Mouse (Mus musculus) effector memory CD4-positive, alpha-beta T cell, adult 5 months (primary cell): ENCODE results near the gene Izumo2. TPM values are rescaled to one million over a fixed set of nuclear protein-coding genes. Genes with fewer than 3 reads are reported as not detected.

Experiments
- polyA plus RNA-seq: library from polyadenylated mRNA; unstranded; fragments of 100-300 nt; shearing (Covaris generic); gene quantifications from one replicate; pipeline ENCODE4 v1.2.1, GENCODE M21; 2017

The Izumo2 gene
- polyA plus RNA-seq, result not detected

GRCm38 (mm10) chr7:44708574-44708973 lies at the start of gene Izumo2:
Izumo2 (plus strand) TSS chr7:44708742.

GRCm38 (mm10) chr7:44670803-44671202 lies 37.7 kb upstream of the Izumo2 start, which contains the start of gene Myh14:
Myh14 (minus strand) TSS chr7:44670843.

GRCm38 (mm10) chr7:44748101-44749044 lies 39.8 kb downstream of the Izumo2 start, which contains the start of gene Vrk3:
Vrk3 (plus strand) TSS chr7:44748413.

GRCm38 (mm10) chr7:44750950-44751349 lies 42.4 kb downstream of the Izumo2 start, which contains the start of gene Zfp473:
Zfp473 (minus strand) TSS chr7:44751050.

Other genes with a start within 250 kb of the Izumo2 start
- gene Aspdh, start 243.4 kb upstream of the Izumo2 start, polyA plus RNA-seq, result not detected
- gene Josd2, start 240.8 kb upstream of the Izumo2 start, polyA plus RNA-seq, result 71.6 TPM
- 178 TPM for gene Emc10, start 212.2 kb upstream of the Izumo2 start, polyA plus RNA-seq
- 1.00 TPM for gene Fam71e1, start 212.2 kb upstream of the Izumo2 start, polyA plus RNA-seq
- not detected for gene Mybpc2, start 184.1 kb upstream of the Izumo2 start, polyA plus RNA-seq
- gene Spib, start 176.7 kb upstream of the Izumo2 start, polyA plus RNA-seq, result 0.17 TPM
- 42.7 TPM for gene Pold1, start 159.9 kb upstream of the Izumo2 start, polyA plus RNA-seq
- gene Nr1h2, start 154.8 kb upstream of the Izumo2 start, polyA plus RNA-seq, result 201 TPM
- 0.76 TPM for gene Napsa, start 136.4 kb upstream of the Izumo2 start, polyA plus RNA-seq
- gene Kcnc3, start 118.1 kb upstream of the Izumo2 start, polyA plus RNA-seq, result 0.36 TPM
- gene Myh14, start 37.9 kb upstream of the Izumo2 start, polyA plus RNA-seq, result not detected
- 80.0 TPM for gene Vrk3, start 39.7 kb downstream of the Izumo2 start, polyA plus RNA-seq
- gene Zfp473, start 42.3 kb downstream of the Izumo2 start, polyA plus RNA-seq, result 0.51 TPM
- gene Nup62, start 107.3 kb downstream of the Izumo2 start, polyA plus RNA-seq, result 32.1 TPM
- 0.36 TPM for gene Il4i1, start 107.6 kb downstream of the Izumo2 start, polyA plus RNA-seq
- 0.29 TPM for gene Atf5, start 107.9 kb downstream of the Izumo2 start, polyA plus RNA-seq
- gene Akt1s1, start 140.2 kb downstream of the Izumo2 start, polyA plus RNA-seq, result 20.9 TPM
- gene Tbc1d17, start 140.3 kb downstream of the Izumo2 start, polyA plus RNA-seq, result 79.9 TPM
- gene Pnkp, start 148.4 kb downstream of the Izumo2 start, polyA plus RNA-seq, result 49.2 TPM
- gene Ptov1, start 161.0 kb downstream of the Izumo2 start, polyA plus RNA-seq, result 33.5 TPM
- gene Med25, start 184.0 kb downstream of the Izumo2 start, polyA plus RNA-seq, result 54.0 TPM
- 19.8 TPM for gene Fuz, start 187.3 kb downstream of the Izumo2 start, polyA plus RNA-seq
- gene Ap2a1, start 220.8 kb downstream of the Izumo2 start, polyA plus RNA-seq, result 48.2 TPM
- gene Tsks, start 234.5 kb downstream of the Izumo2 start, polyA plus RNA-seq, result not detected